Mouse (Mus musculus): Measurements from ENCODE around the gene Mogs. TPM values are rescaled to one million over a fixed set of nuclear protein-coding genes. Genes with fewer than 3 reads are reported as not detected.

Mogs gene
- polyA plus RNA-seq, 1 experiment from 2014 or later: 31.9 TPM

GRCm38 (mm10) chr6:83071220-83071619, 44.1 kb upstream of the Mogs start:
- Histone ChIP-seq H3K4me1 (ENCODE audit: control insufficient read depth, insufficient read depth, low read length) (peaks cover 7% of the 10 kb centered on the region; the same call in 1 of the 2 replicates), H3K27ac (ENCODE audit: low read depth, low read length) (no peak overlapping the region; the same call in 1 of the 2 replicates), H3K9ac (ENCODE audit: low read length) (0 out of 2 replicates have a peak overlapping the region, but pooled peaks have one; percentile 22), H3K4me3 (ENCODE audit: low read depth, low read length) (peak overlapping the region; percentile 23), H3K36me3 (ENCODE audit: control insufficient read depth, insufficient read depth, low read length) (no peaks in the 10 kb centered on the region), H3K27me3 (ENCODE audit: control insufficient read depth, insufficient read depth, low read length) (peaks cover 87% of the 10 kb centered on the region), H3K4me2 (ENCODE audit: low read depth) (peak overlapping the region; percentile 27), H3K9me3 (ENCODE audit: control insufficient read depth, low read length) (no peaks in the 10 kb centered on the region)
- no peak for DNase-seq (ENCODE audit: low spot score)
- ATAC-seq (ENCODE audit: insufficient read depth, low FRiP score, low TSS enrichment): no peak
- WGBS: 0% methylated on average over 24 of the region's 24 CpGs

- no peak overlapping the region for H3K27ac ChIP-seq (ENCODE audit: low read depth, low read length)
- H3K9me3 ChIP-seq (ENCODE audit: control insufficient read depth, low read length): no peaks in the 10 kb centered on the region
- H3K27me3 ChIP-seq (ENCODE audit: control insufficient read depth, insufficient read depth, low read length): peaks cover 56% of the 10 kb centered on the region
- H3K4me3 ChIP-seq (ENCODE audit: low read depth, low read length): no peak overlapping the region
- no peaks in the 10 kb centered on the region for H3K36me3 ChIP-seq (ENCODE audit: control insufficient read depth, insufficient read depth, low read length)
- ATAC-seq (ENCODE audit: insufficient read depth, low FRiP score, low TSS enrichment): no peak
- H3K9ac ChIP-seq (ENCODE audit: low read length): no peak overlapping the region
- WGBS: 34% methylated on average over 2 of the region's 2 CpGs
- peaks cover 10% of the 10 kb centered on the region for H3K4me1 ChIP-seq (ENCODE audit: control insufficient read depth, insufficient read depth, low read length)
- DNase-seq (ENCODE audit: low spot score): no peak
- H3K4me2 ChIP-seq (ENCODE audit: low read depth): no peak overlapping the region
Measured at GRCm38 (mm10) chr6:83074979-83075378, 40.3 kb upstream of the Mogs start.

GRCm38 (mm10) chr6:83077630-83078323, 37.5 kb upstream of the Mogs start, which contains the start of gene Pcgf1:
Pcgf1 (plus strand) TSS chr6:83077869.
- under 1% methylated on average over 50 of the region's 54 CpGs for WGBS
- no peaks in the 10 kb centered on the region; the same call in 1 of the 2 replicates for H3K36me3 ChIP-seq (ENCODE audit: control insufficient read depth, insufficient read depth, low read length)
- ATAC-seq (ENCODE audit: insufficient read depth, low FRiP score, low TSS enrichment) (peak; percentile 77), DNase-seq (ENCODE audit: low spot score) (no peak)
- H3K27ac ChIP-seq (ENCODE audit: low read depth, low read length): peak within 1 kb of the TSS; percentile 77
- peaks cover 28% of the 10 kb centered on the region for H3K27me3 ChIP-seq (ENCODE audit: control insufficient read depth, insufficient read depth, low read length)
- peak within 1 kb of the TSS; percentile 77 for H3K9ac ChIP-seq (ENCODE audit: low read length)
- peak within 1 kb of the TSS; percentile 98 for H3K4me2 ChIP-seq (ENCODE audit: low read depth)
- peaks cover 5% of the 10 kb centered on the region for H3K4me1 ChIP-seq (ENCODE audit: control insufficient read depth, insufficient read depth, low read length)
- peak within 1 kb of the TSS; percentile 72 for H3K4me3 ChIP-seq (ENCODE audit: low read depth, low read length)
- H3K9me3 ChIP-seq (ENCODE audit: control insufficient read depth, low read length): no peaks in the 10 kb centered on the region

GRCm38 (mm10) chr6:83078324-83078858, 36.9 kb upstream of the Mogs start:
- peak overlapping the region; percentile 74 for H3K9ac ChIP-seq (ENCODE audit: low read length)
- H3K36me3 ChIP-seq (ENCODE audit: control insufficient read depth, insufficient read depth, low read length): no peaks in the 10 kb centered on the region; the same call in 1 of the 2 replicates
- H3K27ac ChIP-seq (ENCODE audit: low read depth, low read length): peak overlapping the region; percentile 77
- ATAC-seq (ENCODE audit: insufficient read depth, low FRiP score, low TSS enrichment): peak; percentile 89
- H3K4me2 ChIP-seq (ENCODE audit: low read depth): peak overlapping the region; percentile 98
- peak; percentile 100 for DNase-seq (ENCODE audit: low spot score)
- under 1% methylated on average over 46 of the region's 46 CpGs for WGBS
- peaks cover 5% of the 10 kb centered on the region for H3K4me1 ChIP-seq (ENCODE audit: control insufficient read depth, insufficient read depth, low read length)
- peaks cover 26% of the 10 kb centered on the region for H3K27me3 ChIP-seq (ENCODE audit: control insufficient read depth, insufficient read depth, low read length)
- H3K9me3 ChIP-seq (ENCODE audit: control insufficient read depth, low read length): no peaks in the 10 kb centered on the region
- peak overlapping the region; percentile 72 for H3K4me3 ChIP-seq (ENCODE audit: low read depth, low read length)

- Histone ChIP-seq H3K4me1 (ENCODE audit: control insufficient read depth, insufficient read depth, low read length) (peaks cover 10% of the 10 kb centered on the region), H3K9me3 (ENCODE audit: control insufficient read depth, low read length) (no peaks in the 10 kb centered on the region), H3K36me3 (ENCODE audit: control insufficient read depth, insufficient read depth, low read length) (no peaks in the 10 kb centered on the region; the same call in 1 of the 2 replicates), H3K4me3 (ENCODE audit: low read depth, low read length) (no peak overlapping the region), H3K27me3 (ENCODE audit: control insufficient read depth, insufficient read depth, low read length) (peaks cover 30% of the 10 kb centered on the region), H3K4me2 (ENCODE audit: low read depth) (no peak overlapping the region), H3K27ac (ENCODE audit: low read depth, low read length) (no peak overlapping the region), H3K9ac (ENCODE audit: low read length) (no peak overlapping the region)
- 96% methylated on average over 5 of the region's 5 CpGs for WGBS
- no peak for DNase-seq (ENCODE audit: low spot score)
- no peak for ATAC-seq (ENCODE audit: insufficient read depth, low FRiP score, low TSS enrichment)
Measured at GRCm38 (mm10) chr6:83080210-83080609, 35.1 kb upstream of the Mogs start.

- 14% methylated on average over 5 of the region's 5 CpGs for WGBS
- H3K4me2 ChIP-seq (ENCODE audit: low read depth): no peak overlapping the region
- ATAC-seq (ENCODE audit: insufficient read depth, low FRiP score, low TSS enrichment) (no peak), DNase-seq (ENCODE audit: low spot score) (no peak)
- H3K36me3 ChIP-seq (ENCODE audit: control insufficient read depth, insufficient read depth, low read length): no peaks in the 10 kb centered on the region; the same call in 1 of the 2 replicates
- H3K4me3 ChIP-seq (ENCODE audit: low read depth, low read length): no peak overlapping the region
- peaks cover 51% of the 10 kb centered on the region for H3K27me3 ChIP-seq (ENCODE audit: control insufficient read depth, insufficient read depth, low read length)
- H3K4me1 ChIP-seq (ENCODE audit: control insufficient read depth, insufficient read depth, low read length): peaks cover 13% of the 10 kb centered on the region
- no peaks in the 10 kb centered on the region for H3K9me3 ChIP-seq (ENCODE audit: control insufficient read depth, low read length)
- no peak overlapping the region for H3K27ac ChIP-seq (ENCODE audit: low read depth, low read length)
- no peak overlapping the region for H3K9ac ChIP-seq (ENCODE audit: low read length)
Measured at GRCm38 (mm10) chr6:83083497-83083896, 31.8 kb upstream of the Mogs start.

GRCm38 (mm10) chr6:83084477-83084876, 30.8 kb upstream of the Mogs start:
- DNase-seq (ENCODE audit: low spot score) (no peak), ATAC-seq (ENCODE audit: insufficient read depth, low FRiP score, low TSS enrichment) (no peak)
- Histone ChIP-seq H3K27ac (ENCODE audit: low read depth, low read length) (no peak overlapping the region), H3K4me3 (ENCODE audit: low read depth, low read length) (no peak overlapping the region), H3K4me2 (ENCODE audit: low read depth) (no peak overlapping the region), H3K36me3 (ENCODE audit: control insufficient read depth, insufficient read depth, low read length) (no peaks in the 10 kb centered on the region; the same call in 1 of the 2 replicates), H3K9ac (ENCODE audit: low read length) (no peak overlapping the region), H3K4me1 (ENCODE audit: control insufficient read depth, insufficient read depth, low read length) (peaks cover 8% of the 10 kb centered on the region; the same call in 1 of the 2 replicates), H3K27me3 (ENCODE audit: control insufficient read depth, insufficient read depth, low read length) (peaks cover 59% of the 10 kb centered on the region), H3K9me3 (ENCODE audit: control insufficient read depth, low read length) (no peaks in the 10 kb centered on the region)
- WGBS: 6% methylated on average over 6 of the region's 6 CpGs

- Histone ChIP-seq H3K9ac (ENCODE audit: low read length) (0 out of 2 replicates have a peak within 1 kb of the TSS, but pooled peaks have one; percentile 11), H3K4me3 (ENCODE audit: low read depth, low read length) (peak within 1 kb of the TSS; percentile 19; the same call in 1 of the 2 replicates), H3K27me3 (ENCODE audit: control insufficient read depth, insufficient read depth, low read length) (peaks cover 62% of the 10 kb centered on the region), H3K9me3 (ENCODE audit: control insufficient read depth, low read length) (no peaks in the 10 kb centered on the region), H3K27ac (ENCODE audit: low read depth, low read length) (no peak within 1 kb of the TSS), H3K4me2 (ENCODE audit: low read depth) (peak within 1 kb of the TSS; percentile 31; the same call in 1 of the 2 replicates), H3K4me1 (ENCODE audit: control insufficient read depth, insufficient read depth, low read length) (peaks cover 8% of the 10 kb centered on the region; the same call in 1 of the 2 replicates), H3K36me3 (ENCODE audit: control insufficient read depth, insufficient read depth, low read length) (no peaks in the 10 kb centered on the region; the same call in 1 of the 2 replicates)
- WGBS: 2% methylated on average over 42 of the region's 42 CpGs
- ATAC-seq (ENCODE audit: insufficient read depth, low FRiP score, low TSS enrichment): no peak
- no peak for DNase-seq (ENCODE audit: low spot score)
Measured at GRCm38 (mm10) chr6:83086121-83087035, 28.9 kb upstream of the Mogs start, which contains the start of gene Lbx2. Lbx2 (plus strand) TSS chr6:83086367.

All from neural tube, embryonic 11.5 days (tissue).